Mouse (Mus musculus) liver, postnatal 0 days (tissue): ENCODE data around the gene Esrra.

Experiments used
- CTCF ChIP-seq: sonication (generic); IDR thresholded peaks from 2 replicates; pipeline ENCODE4 v1.5.1; 2016; ENCODE audit warnings: antibody characterized with exemption, low read depth
- EP300 ChIP-seq: IDR thresholded peaks from 2 replicates; pipeline ENCODE4 v1.6.1; 2016; ENCODE audit warnings: antibody characterized with exemption, low read depth, mild to moderate bottlenecking

- no peak for TF ChIP-seq CTCF
- no peak for TF ChIP-seq EP300
Observed at GRCm38 (mm10) chr19:6925611-6926329, 4.2 kb upstream of the Esrra start.
